Mouse (Mus musculus) retina, postnatal 7 days (tissue): Measurements from ENCODE around the gene Ndufaf1.
"Not testable (repeated sequence)": the region's sequence is repeated elsewhere in the genome, so short reads cannot be mapped to it uniquely, and the experiment has no call there.

Experiments
- DNase-seq: peaks from one replicate; pipeline ENCODE4 v3.0.0-alpha.2; 2012; ENCODE audit warnings: low read depth, low spot score

Gene Ndufaf1

DNA sequence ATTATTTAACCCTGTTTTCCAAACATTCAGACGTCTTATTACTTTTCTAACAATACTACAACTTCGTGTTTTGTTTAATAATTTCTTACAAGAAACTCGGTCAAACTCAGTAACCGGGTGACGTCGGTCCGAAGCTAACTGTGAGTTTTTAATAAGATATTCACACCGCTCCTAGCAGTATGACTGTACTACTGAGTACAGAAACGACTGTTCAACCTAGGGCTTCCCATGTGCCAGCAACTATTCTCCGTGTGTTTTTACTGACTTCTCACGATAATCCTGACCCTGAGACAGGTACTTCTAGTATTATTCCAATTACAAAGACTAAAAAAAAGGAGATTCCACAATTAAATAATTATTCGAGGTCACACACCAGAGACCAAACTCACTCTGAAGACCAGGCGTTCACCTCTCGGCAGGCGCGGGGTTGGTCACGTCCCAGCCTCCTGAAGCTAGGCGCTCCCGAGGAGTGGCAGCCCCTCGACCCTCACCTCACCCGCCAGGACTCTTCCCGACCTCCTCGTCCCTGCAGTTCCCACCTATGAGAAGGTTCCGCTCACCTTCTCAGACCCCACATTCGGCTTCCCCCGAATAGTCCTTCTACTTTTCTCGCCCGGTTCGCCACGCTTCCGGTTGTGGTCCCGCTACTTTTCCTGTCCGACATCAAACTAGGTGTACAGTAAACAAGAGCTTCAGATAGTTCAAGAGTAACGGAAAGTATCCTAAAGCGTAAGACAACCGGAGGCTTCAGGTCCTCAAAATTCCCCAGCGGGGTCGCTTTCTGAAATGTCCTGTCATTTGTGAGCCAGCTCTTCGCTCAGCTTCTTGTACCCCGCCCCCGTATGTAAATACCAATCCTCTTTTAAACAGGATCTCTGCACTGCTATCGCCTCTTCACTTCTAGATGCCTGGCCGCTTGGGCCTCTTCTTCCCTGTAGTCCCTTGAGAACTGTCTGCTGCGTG is at the start of gene Ndufaf1:
TSS of gene Ndufaf1 (minus strand) at position 608 of the 963 bp plus-strand sequence.
- peak; percentile 72 for DNase-seq

GRCm38 (mm10) chr2:119710011-119710410 is 47.4 kb upstream of the Ndufaf1 start:
- DNase-seq, result no peak

GRCm38 (mm10) chr2:119707676-119708075 is 45.0 kb upstream of the Ndufaf1 start:
- no peak for DNase-seq

GRCm38 (mm10) chr2:119703171-119703570 is 40.5 kb upstream of the Ndufaf1 start:
- DNase-seq, result no peak

DNA sequence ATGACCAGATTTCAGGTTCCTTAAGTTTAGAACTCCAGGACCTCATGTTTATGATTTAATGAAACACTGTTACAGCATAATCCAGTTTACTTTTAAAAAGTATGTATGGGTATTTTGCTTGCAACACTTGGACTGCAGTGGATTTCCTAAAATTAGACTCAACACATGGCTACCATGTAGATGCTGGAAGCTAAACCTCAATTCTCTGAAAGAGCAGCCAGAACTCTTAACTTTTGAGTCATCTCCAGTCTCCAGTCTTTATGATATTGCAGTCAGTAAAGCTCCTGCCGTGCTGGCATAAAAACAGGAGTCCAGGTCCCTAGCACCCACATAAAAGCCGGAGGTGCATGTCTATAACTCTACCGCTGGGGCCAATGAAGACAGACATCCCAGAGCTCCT is 37.3 kb upstream of the Ndufaf1 start:
- no peak for DNase-seq

DNA sequence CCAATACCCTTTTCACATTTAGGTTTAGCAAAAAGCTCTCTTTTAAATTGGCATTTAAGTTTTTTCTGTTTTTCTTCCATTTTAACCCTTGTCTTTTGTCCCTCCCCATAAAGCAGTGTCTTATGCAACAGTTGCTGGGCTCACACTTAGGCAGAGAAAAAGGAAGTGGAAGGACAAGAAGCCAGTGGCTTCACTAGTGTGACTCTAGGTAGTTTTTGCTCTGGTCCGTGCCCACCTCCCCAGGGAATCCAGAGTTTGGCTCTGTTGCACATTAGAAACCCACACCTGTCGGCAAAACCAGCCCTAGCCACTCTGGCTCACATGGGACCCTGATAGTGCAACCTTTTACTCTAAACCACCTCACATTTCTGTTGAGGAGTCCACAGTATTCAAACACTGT is 35.8 kb upstream of the Ndufaf1 start:
- DNase-seq, result no peak

- DNase-seq, result no peak
Observed at GRCm38 (mm10) chr2:119696111-119696510, 33.5 kb upstream of the Ndufaf1 start.

DNA sequence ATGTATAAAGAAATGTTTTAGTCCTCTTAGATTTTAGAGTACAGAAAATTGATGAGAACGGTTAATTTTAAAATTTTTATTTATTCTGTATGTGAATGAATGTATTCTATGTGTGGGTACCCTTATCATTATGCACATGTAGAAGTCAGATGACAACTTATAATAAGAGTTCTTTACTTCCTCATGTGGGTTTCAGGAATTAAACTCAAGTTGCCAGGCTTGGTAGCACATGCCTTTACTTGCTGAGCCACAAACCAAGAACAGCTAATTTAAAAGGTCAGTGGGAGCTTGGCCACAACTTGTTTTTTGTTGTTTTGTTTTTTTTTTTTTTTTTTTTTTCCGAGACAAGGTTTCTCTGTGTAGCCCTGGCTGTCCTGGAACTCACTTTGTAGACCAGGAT is 32.2 kb upstream of the Ndufaf1 start:
- DNase-seq, result no peak

- DNase-seq, result no peak
Observed at GRCm38 (mm10) chr2:119692003-119692701, 29.5 kb upstream of the Ndufaf1 start.

DNA sequence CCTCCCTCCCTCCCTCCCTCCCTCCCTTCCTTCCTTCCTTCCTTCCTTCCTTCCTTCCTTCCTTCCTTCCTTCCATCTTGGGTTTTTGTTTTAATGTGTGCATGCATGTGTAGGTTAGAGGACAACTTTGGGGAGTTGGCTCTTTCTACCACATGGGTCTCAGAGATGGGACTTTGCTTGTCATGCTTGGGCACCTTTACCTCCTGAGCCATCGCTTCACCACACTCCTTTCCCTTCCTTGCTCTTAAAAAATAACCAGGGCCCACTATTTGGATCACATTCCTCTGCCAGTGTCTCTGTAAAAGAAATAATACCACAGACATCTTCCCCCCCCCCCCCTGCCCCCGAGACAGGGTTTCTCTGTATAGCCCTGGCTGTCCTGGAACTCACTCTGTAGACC is 21.1 kb upstream of the Ndufaf1 start:
- no peak for DNase-seq

GRCm38 (mm10) chr2:119675831-119676230 is 13.2 kb upstream of the Ndufaf1 start:
- no peak for DNase-seq

- no peak for DNase-seq
Observed at GRCm38 (mm10) chr2:119675215-119675784, 12.7 kb upstream of the Ndufaf1 start.

- peak; percentile 86 for DNase-seq
Observed at GRCm38 (mm10) chr2:119674525-119675214, 12.0 kb upstream of the Ndufaf1 start, which contains the start of gene Rtf1. TSS of gene Rtf1 (plus strand) at chr2:119675068.

- DNase-seq, result no peak
Observed at GRCm38 (mm10) chr2:119669010-119669409, 6.4 kb upstream of the Ndufaf1 start.

DNA sequence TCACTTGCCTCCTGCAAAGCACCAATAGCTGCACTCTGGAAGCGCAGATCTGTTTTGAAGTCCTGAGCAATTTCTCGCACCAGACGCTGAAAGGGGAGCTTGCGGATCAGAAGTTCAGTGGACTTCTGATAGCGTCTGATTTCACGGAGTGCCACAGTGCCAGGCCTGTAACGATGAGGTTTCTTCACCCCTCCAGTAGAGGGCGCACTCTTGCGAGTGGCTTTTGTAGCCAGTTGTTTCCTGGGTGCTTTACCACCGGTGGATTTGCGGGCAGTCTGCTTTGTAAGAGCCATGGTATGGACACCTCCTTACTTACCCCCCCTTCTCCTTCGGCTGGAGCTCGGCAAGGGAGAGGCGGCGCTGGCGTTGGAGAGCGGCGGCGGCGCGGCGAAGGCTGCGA is 3.1 kb upstream of the Ndufaf1 start:
- DNase-seq, result not testable (repeated sequence)

- no peak for DNase-seq
Observed at GRCm38 (mm10) chr2:119644254-119644653, 18.4 kb downstream of the Ndufaf1 start.

GRCm38 (mm10) chr2:119641214-119641912 is 21.3 kb downstream of the Ndufaf1 start:
- DNase-seq, result no peak

DNA sequence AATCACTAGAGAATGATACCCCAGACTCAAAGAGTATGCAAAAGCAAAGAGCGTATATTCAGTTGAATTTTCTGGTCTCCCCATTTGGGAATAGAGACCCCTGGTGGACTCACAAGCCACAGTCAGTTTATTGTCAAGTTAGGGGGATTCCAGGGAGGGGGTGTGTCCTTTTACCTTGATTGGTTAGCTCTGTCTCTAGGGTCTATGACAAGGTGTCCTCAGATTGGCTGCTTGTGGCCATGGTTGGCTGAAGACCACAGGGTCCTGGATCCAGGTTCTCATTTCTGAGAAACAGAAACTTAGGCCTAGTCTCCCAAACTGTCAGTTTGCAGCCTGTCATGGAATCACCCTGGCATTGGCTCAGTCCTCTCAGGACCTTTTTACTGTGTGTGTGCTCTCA is 25.8 kb downstream of the Ndufaf1 start:
- DNase-seq, result no peak

- DNase-seq, result no peak
Observed at GRCm38 (mm10) chr2:119621302-119621701, 41.3 kb downstream of the Ndufaf1 start.

- not testable (repeated sequence) for DNase-seq
Observed at GRCm38 (mm10) chr2:119619002-119619401, 43.6 kb downstream of the Ndufaf1 start.
